Mouse (Mus musculus) embryonic facial prominence, embryonic 13.5 days (tissue): Measurements from ENCODE around the gene Chat. TPM values are rescaled to one million over a fixed set of nuclear protein-coding genes. Genes with fewer than 3 reads are reported as not detected.

Source experiments
- ATAC-seq: fragments of 200-750 bp; cut with Nextera tagmentation; 2 replicates; pipeline ENCODE4 v1.8.0; 2017; ENCODE audit warnings: low read depth; ENCODE audit not compliant: insufficient number of reproducible peaks, insufficient read depth, low FRiP score, low TSS enrichment
- H3K27ac ChIP-seq: fragments of 300-500 bp; sonication (generic); 2 replicates; pipeline ENCODE4 v1.5.1; 2015; ENCODE audit warnings: moderate library complexity, mild to moderate bottlenecking, inconsistent platforms
- H3K27me3 ChIP-seq: fragments of 300-500 bp; sonication (generic); 2 replicates; pipeline ENCODE4 v1.6.1; 2015; ENCODE audit warnings: mild to moderate bottlenecking, inconsistent platforms
- H3K36me3 ChIP-seq: fragments of 300-500 bp; sonication (generic); 2 replicates; pipeline ENCODE4 v1.6.1; 2015; ENCODE audit warnings: mild to moderate bottlenecking, inconsistent platforms
- H3K4me1 ChIP-seq: fragments of 300-500 bp; sonication (generic); 2 replicates; pipeline ENCODE4 v1.6.1; 2015; ENCODE audit warnings: inconsistent platforms
- H3K4me2 ChIP-seq: fragments of 300-500 bp; sonication (generic); 2 replicates; pipeline ENCODE4 v1.6.1; 2015; ENCODE audit warnings: moderate library complexity, mild to moderate bottlenecking, inconsistent platforms
- H3K4me3 ChIP-seq: fragments of 300-500 bp; sonication (generic); 2 replicates; pipeline ENCODE4 v1.5.1; 2015; ENCODE audit warnings: mild to moderate bottlenecking, inconsistent platforms
- H3K9ac ChIP-seq: fragments of 300-500 bp; sonication (generic); 2 replicates; pipeline ENCODE4 v1.6.1; 2015; ENCODE audit warnings: mild to moderate bottlenecking, inconsistent platforms
- H3K9me3 ChIP-seq: fragments of 300-500 bp; sonication (generic); 2 replicates; pipeline ENCODE4 v1.6.1; 2016; ENCODE audit warnings: inconsistent platforms
- WGBS: fragments of 180-500 bp; shearing (Covaris S2); methylation state at CpG from one replicate; pipeline ENCODE4 v1.1.7; 2015; ENCODE audit warnings: mixed read lengths; 5-methylcytosine and 5-hydroxymethylcytosine counted together
- polyA plus RNA-seq: library from polyadenylated mRNA; unstranded; fragments of >200 nt; fragmentation: Nextera tagmentation; extraction: Ambion mirVana; gene quantifications from 2 replicates; pipeline ENCODE4 v1.2.1, GENCODE M21; 2015

The Chat gene
- polyA plus RNA-seq, 1 experiment from 2014 or later: 0.46 TPM

DNA sequence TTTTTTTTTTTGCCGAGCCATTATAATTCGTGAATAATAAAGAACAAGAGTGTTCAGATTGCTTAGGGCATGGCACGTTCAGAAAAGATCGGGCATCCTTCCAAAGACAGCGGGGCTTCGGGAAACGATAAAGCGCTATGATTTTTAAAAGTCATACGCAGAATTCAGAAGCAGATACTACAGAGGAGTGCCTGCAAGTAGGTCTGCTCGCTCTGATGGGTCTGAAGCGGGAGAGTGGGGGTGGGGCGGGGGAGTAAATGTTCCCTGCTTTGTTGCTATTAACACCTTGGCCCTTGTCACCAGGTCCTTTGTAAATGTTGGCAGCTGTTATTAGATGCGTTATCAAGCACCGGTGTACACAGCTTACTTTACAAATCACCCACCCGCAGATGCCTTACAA lies 84.2 kb downstream of the Chat start:
- Histone ChIP-seq H3K4me3 (no peak overlapping the region), H3K27ac (no peak overlapping the region), H3K36me3 (no peaks in the 10 kb centered on the region), H3K4me1 (peaks cover 10% of the 10 kb centered on the region), H3K9ac (no peak overlapping the region), H3K4me2 (no peak overlapping the region), H3K9me3 (no peaks in the 10 kb centered on the region), H3K27me3 (peaks cover 39% of the 10 kb centered on the region)
- WGBS: 49% methylated on average over 15 of the region's 15 CpGs
- no peak for ATAC-seq

DNA sequence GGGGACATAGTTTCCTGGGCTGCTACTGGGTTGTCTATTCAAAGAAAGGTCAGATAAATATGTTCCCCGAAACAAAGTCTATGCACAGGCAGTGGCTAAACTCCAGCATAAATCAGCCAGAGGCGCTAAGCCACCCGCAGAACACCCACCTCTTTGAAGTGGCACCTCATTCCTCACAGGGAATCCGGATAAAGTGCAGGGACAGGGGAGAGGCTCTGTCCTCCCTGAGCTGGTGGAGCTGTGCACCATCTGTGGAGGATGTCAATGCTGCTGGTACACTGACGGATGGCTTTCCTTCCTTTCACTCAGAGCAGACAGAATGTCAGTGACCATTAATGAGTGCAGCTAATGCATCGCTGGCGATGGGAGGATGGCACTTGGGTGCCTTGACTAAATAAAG lies 84.7 kb downstream of the Chat start:
- no peaks in the 10 kb centered on the region for H3K9me3 ChIP-seq
- peaks cover 39% of the 10 kb centered on the region for H3K27me3 ChIP-seq
- H3K4me3 ChIP-seq: no peak overlapping the region
- ATAC-seq: no peak
- no peak overlapping the region for H3K27ac ChIP-seq
- H3K9ac ChIP-seq: no peak overlapping the region
- peaks cover 10% of the 10 kb centered on the region for H3K4me1 ChIP-seq
- 31% methylated on average over 7 of the region's 7 CpGs for WGBS
- H3K4me2 ChIP-seq: no peak overlapping the region
- no peaks in the 10 kb centered on the region for H3K36me3 ChIP-seq

DNA sequence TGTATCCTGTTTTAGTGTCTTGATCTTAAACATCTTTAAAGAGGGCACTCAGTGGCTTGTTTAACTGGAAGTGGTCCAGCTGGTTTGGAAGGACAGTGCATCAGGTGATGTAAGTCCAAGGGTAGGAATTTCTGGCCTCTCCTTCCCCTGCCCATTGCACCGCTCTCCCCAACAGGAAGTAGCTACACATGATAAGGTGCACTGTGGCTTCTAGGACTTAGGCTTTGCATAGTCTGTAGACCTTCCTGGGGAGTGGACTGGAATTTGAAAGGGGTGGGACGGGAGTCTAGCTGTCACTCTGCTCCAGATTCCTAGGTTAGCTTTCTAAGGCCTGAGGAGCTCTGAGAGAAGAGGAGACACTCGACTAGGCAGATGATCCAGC lies 85.7 kb downstream of the Chat start:
- no peak for ATAC-seq
- peaks cover 39% of the 10 kb centered on the region for H3K27me3 ChIP-seq

DNA sequence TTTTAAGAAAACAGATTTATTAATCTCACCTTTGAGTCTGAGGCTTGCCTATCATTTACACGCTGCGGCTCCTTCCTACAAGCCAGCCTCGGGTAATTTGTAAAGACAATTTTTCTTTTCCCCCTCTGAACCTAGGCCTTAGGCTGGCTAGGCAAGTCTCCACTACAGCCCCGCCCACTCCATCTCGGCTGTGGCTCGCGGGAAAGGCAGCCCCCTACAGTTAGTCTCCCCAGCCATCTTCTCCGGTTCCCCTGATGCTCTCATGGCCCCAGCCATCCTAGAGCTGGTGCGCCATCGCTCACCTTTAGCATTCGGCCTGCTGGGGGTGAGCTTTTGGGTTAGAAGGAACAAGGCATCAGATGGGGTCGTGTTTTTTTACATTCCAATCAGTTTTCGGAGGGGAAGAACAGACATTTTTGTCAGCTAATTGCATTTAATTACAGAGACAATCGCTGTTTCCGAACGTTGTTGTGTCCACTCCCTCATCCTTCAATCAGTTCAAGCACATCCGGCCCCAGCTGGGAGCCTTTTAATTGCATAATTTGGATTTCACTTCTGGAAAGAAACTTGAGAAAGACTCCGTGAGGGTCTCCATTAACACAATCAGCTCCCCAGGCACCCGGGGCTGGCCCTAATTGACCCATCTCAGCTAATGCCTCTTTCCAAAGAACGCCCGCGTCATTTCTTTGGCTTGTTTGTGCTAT lies 86.2 kb downstream of the Chat start:
- Histone ChIP-seq H3K4me1 (peaks cover 10% of the 10 kb centered on the region), H3K4me2 (peak overlapping the region; percentile 43), H3K36me3 (no peaks in the 10 kb centered on the region), H3K27me3 (peaks cover 39% of the 10 kb centered on the region), H3K27ac (no peak overlapping the region), H3K4me3 (0 out of 2 replicates have a peak overlapping the region, but pooled peaks have one; percentile 6), H3K9ac (no peak overlapping the region), H3K9me3 (no peaks in the 10 kb centered on the region)
- ATAC-seq: no peak
- 5% methylated on average over 22 of the region's 22 CpGs for WGBS

More for the DNA sequence above, 85.7 kb downstream of the Chat start:
- no peaks in the 10 kb centered on the region for H3K9me3 ChIP-seq
- H3K4me2 ChIP-seq: no peak overlapping the region
- H3K27ac ChIP-seq: no peak overlapping the region
- no peak overlapping the region for H3K4me3 ChIP-seq
- no peaks in the 10 kb centered on the region for H3K36me3 ChIP-seq
- 34% methylated on average over 3 of the region's 3 CpGs for WGBS
- no peak overlapping the region for H3K9ac ChIP-seq
- peaks cover 10% of the 10 kb centered on the region for H3K4me1 ChIP-seq

DNA sequence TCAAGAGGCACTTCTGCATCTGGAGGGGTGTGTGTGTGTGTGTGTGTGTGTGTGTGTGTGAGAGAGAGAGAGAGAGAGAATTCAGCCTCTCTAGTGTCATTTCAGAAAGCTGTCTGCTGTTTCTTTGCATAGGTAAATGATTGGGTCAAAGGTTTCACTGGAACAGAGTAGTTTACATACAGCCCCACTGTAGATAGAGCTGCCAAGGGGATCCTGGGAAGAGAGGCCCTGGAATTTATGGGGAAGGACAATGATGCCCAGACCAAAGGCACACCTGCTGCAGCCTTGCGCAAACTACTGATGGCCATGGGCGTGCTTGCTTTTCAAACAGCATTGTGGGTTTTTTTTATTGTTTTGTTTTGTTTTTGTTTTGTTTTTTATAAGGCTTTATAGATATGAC lies 93.3 kb downstream of the Chat start:
- Histone ChIP-seq H3K9ac (no peak overlapping the region), H3K36me3 (no peaks in the 10 kb centered on the region), H3K27me3 (no peaks in the 10 kb centered on the region), H3K4me1 (0 out of 2 replicates have a peak, but pooled peaks cover 4% of the 10 kb centered on the region), H3K9me3 (no peaks in the 10 kb centered on the region), H3K27ac (no peak overlapping the region), H3K4me3 (no peak overlapping the region), H3K4me2 (no peak overlapping the region)
- WGBS: 91% methylated on average over 2 of the region's 2 CpGs
- no peak for ATAC-seq

DNA sequence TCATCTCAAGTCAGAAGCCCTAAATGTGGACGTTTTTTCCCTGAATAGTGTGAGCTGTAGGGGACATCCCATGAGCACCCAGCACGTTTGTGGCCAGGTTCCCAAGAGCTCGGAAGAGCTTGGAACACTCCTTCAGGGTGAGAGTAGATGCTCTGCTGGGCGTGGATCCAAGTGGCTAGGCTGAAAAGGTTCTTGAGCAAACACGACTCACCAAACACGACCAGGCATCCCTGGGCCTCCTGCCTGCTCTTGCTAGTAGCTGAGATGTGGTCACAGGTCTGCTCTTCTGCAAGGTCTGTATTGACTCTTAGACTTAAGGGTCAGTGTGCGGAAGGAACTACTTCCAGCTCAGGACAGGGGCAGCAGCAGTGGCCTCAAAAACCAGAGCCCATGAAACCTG lies 96.0 kb downstream of the Chat start:
- H3K4me3 ChIP-seq: no peak overlapping the region
- no peak overlapping the region for H3K9ac ChIP-seq
- no peaks in the 10 kb centered on the region for H3K9me3 ChIP-seq
- no peak overlapping the region for H3K4me2 ChIP-seq
- H3K27me3 ChIP-seq: no peaks in the 10 kb centered on the region
- no peak for ATAC-seq
- 76% methylated on average over 7 of the region's 7 CpGs for WGBS
- H3K4me1 ChIP-seq: 0 out of 2 replicates have a peak, but pooled peaks cover 4% of the 10 kb centered on the region
- no peak overlapping the region for H3K27ac ChIP-seq
- no peaks in the 10 kb centered on the region for H3K36me3 ChIP-seq

DNA sequence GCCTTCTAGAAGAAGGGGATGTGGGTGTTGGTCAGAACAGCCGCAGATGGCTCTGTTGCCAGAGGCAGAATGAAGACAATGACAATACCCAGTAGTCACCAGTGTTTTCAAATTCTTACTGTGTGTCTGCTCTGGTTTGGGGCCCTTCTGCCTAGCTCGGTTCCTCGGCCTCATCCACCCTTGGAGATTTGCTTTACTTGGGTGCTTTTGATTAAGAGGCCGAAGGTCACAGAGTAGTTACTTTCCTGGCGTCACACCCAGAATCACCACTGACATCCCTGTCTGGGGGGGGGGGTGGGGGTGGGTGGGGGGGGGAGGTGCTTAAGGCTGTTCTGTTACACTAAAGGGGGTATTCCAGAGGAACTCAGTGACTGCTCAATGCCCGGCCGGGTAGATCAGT lies 101.4 kb downstream of the Chat start:
- Histone ChIP-seq H3K36me3 (no peaks in the 10 kb centered on the region), H3K4me3 (no peak overlapping the region), H3K27ac (no peak overlapping the region), H3K4me1 (no peaks in the 10 kb centered on the region), H3K9me3 (peaks cover 2% of the 10 kb centered on the region; the same call in 1 of the 2 replicates), H3K27me3 (no peaks in the 10 kb centered on the region), H3K9ac (no peak overlapping the region), H3K4me2 (no peak overlapping the region)
- WGBS: 37% methylated on average over 7 of the region's 7 CpGs
- ATAC-seq: no peak

Other genes with a start within 250 kb of the Chat start
- 20.9 and 22.4 TPM in 2 replicates for gene Ogdhl, start 144.0 kb downstream of the Chat start, polyA plus RNA-seq
- not detected in 2 replicates for gene 1700024G13Rik, start 77.6 kb downstream of the Chat start, polyA plus RNA-seq
- 0.24 and 0.84 TPM in 2 replicates for gene Slc18a3, start 1.1 kb downstream of the Chat start, polyA plus RNA-seq
- gene Ercc6, start 47.5 kb upstream of the Chat start, polyA plus RNA-seq: 24.3 and 25.0 TPM in 2 replicates
- 0.54 and 0.87 TPM in 2 replicates for gene Prrxl1, start 133.4 kb upstream of the Chat start, polyA plus RNA-seq
- 0.04 and 0.17 TPM in 2 replicates for gene 3425401B19Rik, start 219.3 kb upstream of the Chat start, polyA plus RNA-seq